Mouse (Mus musculus): ENCODE measurements at regions not wholly inside any gene's neighbourhood (a gene's known extent, or its start where the extent isn't known, plus 50 kb on each side); places are given as distances from the start of the nearest gene placed in this dataset.
A peak's percentile ranks its signal among the peaks of the same experiment; 100 is the strongest.
"Not testable (repeated sequence)": the region's sequence is repeated elsewhere in the genome, so short reads cannot be mapped to it uniquely, and the experiment has no call there.

DNA sequence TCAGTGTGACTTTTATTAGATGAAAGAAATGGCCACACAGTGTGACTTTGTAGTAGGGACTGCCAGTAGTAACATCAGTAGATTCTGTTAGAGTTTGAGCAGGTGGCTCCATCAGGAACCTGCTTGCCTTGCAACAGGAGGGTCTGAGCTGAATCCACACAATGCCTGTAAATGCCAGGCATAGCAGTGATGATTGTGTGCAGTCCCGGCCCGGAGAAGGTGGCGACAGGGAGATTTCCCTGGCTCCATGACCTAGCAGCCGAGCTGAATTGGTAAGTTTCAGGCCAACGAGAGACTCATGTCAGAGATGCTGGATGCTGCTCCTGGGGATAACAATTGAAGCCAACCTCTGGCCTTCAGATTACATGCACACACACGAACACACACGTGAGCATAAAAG, 102.8 kb upstream of the Tbl1xr1 start:
- DNase-seq, result no peak

DNA sequence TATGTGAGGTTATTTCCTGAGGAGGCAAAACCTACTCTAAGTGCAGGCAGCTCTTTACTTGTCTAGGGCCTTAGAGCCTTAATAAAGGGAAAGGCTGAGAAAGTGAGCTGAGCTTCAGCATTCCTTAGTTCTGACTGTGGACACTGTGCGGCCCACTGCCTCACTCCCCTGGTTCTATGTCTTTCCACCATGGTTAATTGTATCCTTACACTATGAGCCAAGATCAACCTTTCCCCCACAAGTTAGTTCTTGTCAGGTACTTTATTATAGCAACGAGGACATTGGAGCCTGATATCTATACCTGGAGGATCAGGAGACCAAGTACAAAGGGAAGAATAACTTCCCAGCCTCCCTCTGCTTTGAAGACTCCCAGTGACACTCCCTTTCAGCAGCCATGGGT, 101.7 kb upstream of the Tbl1xr1 start:
- DNase-seq, result no peak

DNA sequence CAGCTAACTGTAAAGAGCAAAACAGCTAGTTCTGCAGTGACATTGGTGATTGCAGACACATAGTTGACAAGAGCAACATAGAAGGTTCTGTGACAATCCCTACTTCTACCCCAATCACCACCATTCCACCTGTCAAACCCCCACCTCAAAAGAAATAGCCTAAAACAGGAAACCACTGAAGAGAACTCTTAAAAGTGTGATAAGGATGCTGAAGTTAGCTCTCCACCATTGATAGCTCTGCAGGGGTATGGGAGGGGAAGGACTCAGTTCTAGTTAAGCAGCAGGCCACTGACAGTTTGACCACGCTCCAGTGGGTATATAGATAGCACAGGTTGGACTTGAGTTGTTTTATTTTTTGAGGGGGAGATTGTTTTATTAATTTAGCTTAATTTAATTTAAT, 98.7 kb upstream of the Tbl1xr1 start:
- DNase-seq, result no peak

DNA sequence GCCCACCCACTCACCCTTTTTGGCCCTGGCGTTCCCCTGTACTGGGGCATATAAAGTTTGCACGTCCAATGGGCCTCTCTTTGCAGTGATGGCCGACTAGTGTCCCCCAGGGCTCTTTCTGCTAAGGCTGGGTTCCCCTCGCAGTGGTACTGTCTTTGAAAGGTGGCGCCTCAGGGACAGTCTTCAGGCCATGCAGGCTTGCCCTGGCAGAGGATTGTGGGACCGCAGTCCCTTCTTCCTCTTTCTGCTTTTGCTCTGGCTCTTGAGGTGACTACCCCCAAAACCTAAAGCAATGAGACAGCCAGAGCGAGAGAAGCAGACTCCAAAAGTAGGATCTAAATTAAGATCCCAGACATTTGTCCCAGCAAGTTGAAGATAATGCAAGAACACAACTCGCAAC, 93.5 kb upstream of the Tbl1xr1 start:
- no peak for DNase-seq

DNA sequence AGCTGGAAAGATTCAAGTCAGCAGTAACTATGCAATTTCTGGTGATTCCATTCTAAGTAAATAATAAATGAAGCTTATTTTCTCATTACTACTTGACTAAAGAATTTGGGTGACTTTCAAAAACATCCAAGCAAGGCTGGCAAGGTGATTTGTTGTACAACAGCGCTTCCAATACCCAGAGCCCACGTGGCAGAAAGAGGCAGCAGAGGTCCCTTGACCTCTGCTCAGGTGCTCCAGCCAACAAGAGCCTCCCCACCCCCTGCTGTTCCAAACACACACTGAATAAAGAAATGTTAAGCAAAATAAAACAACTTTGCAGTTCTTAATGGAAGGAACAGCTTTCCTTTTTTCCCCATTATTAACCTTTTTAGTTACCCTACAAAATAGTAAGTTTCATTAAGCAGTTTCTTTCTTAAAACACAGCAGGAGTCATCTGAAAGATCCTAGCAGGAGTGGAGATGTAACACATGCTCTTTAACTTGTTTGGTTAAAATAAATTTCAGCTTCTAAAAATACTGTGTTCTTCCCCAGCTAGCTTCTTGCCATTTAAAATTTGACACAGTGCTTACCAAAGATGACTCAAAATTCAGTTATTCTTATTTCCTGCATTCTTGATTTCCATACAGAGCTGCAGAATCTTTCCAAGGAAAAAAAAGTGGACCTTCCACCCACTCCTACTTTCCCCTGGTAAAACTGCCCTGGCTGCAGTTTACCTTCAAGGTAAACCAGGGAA, 92.3 kb upstream of the Tbl1xr1 start:
- peak; percentile 40 for DNase-seq

DNA sequence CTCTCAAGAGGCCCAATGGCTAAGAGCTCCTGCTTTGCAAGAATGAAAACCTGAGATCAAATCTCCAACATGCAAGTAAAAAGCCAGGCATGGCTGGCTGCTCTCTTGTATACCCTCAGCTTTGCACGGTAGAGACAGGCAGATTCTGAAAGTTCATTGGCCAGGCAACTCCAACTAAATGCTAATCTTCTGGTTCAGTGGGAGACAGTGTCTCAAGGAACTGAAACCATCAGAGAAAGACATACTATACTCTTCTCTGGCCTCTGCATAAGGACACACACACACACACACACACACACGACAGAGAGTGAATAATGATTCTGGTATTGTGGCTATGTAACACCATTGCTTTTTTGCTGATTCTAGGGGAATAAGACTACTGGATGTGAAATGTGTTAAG, 91.6 kb upstream of the Tbl1xr1 start:
- no peak for DNase-seq

DNA sequence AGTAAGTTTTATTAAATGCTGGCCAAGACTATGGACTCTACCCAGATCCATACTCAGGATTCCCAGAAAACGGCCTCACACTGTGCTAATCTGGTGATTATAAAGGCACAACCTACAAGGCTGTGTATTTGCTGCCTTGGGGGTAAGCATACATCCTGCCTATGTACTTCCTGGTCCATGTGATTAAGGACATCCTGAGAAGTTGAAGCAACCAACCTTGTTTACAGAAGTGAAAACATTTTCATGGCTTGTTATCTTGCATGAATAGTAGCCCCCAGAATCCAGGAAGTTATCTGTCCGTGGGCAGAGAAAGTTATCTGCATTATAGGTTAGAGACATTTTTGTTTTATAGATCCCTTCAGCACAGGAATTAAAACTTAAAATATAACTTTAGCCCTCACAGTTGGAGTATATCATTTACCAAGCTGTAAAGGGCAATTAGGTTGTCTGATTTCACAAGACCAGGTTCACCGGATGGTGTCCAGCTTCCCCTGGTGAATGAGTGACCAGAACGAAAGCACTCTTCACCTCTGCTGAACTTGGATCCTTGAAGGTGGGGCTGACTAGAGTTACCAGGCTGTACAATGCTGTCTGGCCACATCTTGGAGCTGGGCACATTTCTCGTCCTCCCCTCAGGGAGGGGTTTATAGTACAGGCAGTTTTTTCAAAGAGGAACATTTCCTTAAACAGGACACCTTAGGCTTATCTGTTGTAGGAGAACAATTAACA, 90.1 kb upstream of the Tbl1xr1 start:
- DNase-seq, result peak; percentile 68

DNA sequence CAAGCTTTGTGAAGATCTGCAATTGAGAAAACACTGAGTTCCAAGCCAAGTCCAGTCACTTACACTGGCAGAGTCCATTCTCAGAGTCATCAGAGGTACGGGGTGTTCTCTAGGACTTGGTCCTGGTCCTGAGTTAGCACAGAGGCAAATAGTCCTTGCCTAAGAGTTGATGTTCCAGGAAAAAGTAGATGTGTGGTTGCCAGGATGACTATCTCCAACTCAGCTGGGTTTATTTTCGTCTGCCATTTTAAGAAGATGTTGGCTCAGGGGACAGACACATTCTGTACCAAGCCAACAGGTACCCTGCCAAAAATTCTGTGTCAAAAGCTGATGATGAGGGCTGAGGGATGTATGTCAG, 89.6 kb upstream of the Tbl1xr1 start:
- no peak for DNase-seq

DNA sequence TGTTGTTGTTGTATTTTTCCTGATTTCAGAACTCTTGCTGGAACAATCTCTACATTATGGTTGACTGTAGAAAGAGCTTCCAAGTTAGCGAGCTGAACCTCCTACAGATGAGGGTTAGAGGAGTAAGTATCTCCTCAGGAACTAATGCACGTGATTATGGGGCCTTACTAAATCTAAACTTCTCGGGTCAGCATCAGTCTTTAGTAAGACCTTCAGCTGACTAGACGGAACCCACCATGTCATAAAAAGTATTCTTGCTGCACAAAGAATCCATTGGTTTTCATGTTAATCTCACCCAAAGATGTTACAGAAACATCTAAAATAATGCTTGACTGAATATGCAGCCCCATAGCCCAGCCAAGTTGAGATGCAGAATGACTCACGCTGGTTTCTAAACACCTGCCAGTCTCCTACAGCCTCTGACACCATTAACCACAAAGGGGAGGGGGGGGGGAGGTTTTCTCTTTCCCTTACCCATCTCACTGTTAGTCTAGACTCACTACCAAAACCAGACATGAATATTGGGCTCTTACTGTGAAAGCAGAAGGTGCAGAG, 88.9 kb upstream of the Tbl1xr1 start:
- DNase-seq, result no peak

DNA sequence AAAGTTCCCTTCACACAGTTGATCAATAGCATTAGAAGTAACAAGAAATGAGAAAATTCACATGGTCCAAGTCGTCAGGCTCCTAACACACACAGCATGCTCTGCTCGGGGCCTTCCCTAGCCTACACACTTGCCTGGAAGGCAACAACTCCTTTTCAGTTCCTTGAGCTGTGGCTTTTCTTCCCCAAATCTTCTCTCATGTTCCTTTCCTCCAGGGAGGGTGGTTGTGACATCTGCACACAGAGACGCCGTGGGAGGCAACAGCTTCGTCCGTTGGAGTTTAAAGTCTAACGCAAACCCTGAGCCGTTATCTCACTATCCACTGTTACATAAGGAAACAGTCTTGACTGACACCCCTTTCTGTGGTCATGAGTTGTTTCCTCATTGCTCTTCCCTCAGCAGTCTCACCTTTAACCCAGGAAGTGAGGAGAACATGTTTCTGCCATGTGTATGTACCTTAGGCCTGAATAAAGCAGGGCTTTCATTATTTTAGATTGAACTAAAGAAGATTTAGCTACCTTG, 88.4 kb upstream of the Tbl1xr1 start:
- DNase-seq, result no peak

DNA sequence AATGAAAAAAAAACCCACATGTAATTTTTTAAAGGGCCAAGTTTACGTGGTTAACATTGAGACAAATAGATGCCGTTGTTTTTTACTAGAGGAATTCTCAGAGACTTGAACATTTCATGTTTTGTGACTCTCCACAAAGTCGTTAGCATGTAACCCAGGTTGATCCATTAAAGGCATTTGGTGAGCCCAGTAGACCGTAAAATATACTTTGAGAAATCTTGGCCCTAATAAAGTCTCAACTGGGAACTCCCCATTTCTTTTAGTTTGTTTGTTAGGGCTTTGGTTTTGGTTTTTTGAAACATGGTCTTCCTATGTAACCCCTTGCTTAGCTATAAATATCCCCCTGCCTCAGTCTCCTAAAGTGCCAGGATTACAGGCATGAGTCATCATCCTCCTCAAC, 85.9 kb upstream of the Tbl1xr1 start:
- no peak for DNase-seq

DNA sequence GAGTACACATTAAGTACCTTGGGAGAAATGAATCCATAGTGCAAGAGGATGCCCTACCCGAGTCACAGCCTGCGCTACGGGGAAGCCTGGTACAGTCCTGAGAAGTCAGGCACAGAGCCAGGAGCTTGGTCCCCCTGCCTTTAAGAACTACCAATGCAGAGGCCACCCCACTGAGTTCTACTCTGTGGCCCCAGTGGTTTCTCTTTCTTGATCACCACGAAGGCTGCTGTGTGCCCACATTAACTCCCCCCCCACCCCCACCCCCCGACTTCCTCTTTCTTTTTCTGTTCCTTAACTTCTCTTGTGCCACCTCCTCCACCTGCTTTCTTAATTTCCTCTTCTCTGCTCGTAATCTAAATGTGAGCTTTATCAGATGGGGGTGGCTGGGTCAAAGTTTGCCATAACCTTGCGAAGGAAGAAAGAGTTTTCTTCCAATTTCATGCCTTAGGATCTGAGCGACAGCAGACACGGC, 84.7 kb upstream of the Tbl1xr1 start:
- DNase-seq, result peak; percentile 26

DNA sequence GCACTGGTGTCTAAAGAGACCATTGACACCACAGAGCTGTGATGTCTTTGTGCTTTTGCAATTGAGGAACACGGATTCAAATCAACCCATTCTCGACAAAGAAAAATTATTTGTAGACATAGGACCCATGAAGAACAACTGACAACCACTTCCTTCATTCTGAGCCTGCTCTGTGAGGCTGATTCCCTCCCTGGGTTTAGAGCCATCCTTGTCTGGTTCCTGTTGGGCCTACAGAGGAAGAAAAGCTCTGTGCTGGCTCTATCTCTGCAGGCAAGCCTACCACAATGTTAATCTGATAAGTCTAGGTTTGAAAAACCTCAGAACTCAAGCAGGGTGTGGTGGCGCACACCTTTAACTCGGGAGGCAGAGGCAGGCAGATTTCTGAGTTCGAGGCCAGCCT, 84.2 kb upstream of the Tbl1xr1 start:
- DNase-seq, result no peak

DNA sequence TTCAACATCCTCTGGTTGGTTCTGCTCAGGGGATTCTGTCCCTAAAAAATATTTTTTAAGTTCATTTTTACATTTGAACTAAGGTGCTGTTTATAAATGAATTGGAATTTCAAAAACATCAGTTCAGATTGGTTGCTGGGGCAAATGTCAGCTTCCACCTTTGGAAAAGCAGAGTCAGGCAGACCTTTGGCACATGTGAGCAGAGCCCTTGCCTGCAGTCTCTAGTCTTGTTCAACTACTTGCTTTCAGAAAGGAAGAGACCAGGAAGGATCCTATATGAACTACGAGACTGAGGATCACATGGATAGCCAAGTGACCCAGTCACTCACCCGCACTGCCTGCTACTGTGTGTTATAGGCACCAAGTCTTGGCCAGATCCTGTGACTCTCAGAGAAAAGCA, 82.5 kb upstream of the Tbl1xr1 start:
- no peak for DNase-seq

DNA sequence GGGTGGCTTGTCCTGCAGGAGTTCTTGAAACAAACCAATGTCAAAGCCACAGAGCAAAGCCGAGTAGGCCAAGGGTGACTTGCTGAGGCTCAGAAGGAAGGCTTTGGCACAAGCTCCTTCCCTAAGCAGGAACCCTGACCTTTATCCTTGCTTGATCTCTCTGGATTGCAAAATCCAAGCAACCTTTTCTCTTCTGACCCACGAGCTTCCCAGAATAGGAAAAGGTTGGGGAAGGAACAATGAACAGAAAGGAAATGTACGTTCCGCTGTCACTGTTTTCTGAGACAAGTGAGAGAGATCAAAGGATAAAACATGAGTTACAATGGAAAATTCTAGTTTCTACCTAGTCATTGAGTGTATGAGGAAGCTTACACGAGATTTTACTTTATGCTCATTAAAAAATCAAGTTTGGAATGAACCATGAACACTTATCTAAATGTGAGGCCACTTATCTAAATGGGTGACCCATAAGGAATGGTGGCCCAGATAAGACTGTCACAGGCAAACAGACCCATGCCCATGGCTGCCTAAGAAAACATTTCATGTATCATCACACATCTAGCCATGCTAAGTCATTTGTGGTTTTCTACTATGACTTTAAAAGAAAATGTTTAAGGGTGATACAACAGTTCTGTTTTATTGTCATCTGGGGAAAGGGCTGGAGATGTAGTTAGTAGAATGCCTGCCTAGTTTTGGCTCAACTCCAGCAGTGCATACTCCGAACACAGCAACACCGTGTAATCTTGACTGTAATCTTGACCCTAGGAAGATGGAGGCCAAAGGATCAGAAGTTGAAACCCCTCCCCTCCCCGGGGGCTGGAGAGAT, 80.7 kb upstream of the Tbl1xr1 start:
- peak; percentile 48 for DNase-seq

DNA sequence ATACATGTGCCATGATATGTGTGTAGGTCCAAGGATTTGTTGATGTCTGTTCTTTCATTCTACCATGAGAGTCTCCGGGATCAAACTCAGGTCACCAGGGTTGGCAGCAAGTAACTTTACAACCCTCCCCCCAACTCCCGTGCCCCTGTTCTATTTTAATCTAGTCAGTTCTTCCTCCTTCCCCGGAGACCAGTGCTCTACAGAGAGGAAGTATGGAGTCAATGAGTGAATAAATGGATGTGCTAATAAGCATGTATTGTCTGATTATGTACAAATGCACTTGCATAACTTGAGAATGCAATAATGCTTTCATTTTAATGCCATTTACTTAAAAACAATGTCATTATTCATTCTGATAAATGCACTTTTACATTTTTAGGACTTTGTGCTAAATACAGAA, 79.1 kb upstream of the Tbl1xr1 start:
- no peak for DNase-seq

DNA sequence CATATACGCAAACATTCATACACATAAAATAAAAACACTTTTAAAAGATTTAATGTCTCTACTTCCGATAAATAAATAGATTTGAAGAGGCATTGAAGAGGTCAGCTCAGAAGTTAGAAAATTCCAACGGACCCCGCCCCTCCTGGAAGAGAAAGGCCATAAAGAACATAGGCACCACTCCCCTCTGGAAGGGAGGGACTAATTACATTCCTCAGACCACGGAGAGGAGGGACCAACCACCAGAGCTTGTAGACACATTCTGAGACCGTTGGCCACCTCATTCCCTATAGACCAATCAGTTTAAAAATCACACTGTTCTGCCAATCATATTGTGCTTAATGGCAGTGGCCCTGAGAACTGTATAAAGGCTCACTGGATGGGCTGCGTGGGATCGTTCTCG, 71.0 kb upstream of the Tbl1xr1 start:
- DNase-seq, result no peak

DNA sequence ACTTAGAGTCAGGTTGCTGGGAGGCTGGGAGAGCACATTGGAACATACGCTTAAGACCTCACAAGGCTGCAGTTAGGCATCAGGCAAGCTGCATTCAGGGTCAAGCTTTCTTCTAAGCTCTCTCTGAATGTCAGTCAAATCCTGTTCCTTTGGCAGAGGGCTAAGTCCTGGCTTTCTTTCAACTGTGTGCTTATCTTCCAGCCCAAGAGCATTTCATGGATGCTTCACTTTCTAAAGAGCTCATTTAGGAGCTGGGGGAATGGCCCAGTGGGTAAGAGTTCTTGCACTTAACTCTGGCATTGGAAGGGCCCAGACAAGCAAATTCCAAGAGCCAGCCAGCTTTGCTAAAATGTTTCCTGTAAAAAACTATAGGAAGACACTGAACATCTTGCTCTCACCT, 70.3 kb upstream of the Tbl1xr1 start:
- no peak for DNase-seq

DNA sequence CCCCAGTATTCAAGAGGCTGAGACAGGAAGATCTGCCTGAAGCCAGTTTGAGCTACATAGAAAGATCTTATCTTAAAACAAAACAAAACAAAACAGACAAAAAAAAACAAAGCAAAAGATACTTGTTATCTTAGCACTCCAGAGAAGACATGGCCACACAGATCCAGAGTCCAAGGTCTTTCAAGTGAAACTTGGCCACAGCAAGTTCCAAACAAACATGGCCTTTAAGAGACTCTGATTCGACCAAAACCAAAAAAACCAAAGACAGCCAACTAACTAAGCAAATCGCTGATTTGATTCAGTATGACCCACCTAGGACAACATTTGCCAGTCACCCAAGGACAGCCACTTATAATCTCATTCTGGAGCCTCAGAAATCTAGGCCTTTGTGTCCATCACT, 69.8 kb upstream of the Tbl1xr1 start:
- no peak for DNase-seq

DNA sequence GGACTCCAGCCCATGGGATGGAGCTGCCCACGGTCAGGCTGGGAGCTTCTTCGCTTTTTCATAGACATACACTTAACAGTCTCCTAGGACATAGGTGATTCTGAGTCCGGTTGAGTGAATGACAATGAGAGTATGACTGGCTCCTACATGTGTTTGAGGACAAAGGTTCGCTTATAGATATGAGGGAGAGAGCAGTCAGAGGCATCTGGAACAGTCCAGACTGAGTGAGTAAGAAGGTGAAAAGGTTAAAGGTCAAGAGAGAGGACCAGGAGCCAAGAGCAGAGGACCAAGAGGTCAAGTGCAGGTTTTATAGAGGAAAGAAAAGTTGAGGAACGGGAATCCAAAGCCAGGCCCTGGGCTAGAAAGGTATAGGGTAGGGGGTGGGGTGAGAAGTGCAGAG, 68.7 kb upstream of the Tbl1xr1 start:
- DNase-seq, result no peak

DNA sequence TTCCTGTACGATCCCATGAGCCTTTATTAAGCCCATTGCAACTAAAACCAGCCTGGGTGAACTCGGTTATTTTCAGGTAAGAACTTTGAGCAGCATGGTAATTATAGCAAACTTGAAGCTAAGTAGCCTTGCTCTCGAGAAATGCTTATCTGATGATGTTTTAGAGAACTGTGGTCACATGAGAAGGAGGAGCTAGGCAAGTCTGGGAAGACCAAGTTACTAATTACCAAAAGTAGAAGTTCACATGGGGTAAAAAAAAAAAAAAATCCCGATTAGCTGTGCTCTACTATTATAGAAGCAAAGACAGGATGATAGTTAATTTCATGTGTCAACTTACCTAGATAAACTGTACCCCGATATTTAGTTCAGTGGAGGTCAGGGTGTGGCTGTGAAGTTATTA, 68.0 kb upstream of the Tbl1xr1 start:
- DNase-seq, result no peak

DNA sequence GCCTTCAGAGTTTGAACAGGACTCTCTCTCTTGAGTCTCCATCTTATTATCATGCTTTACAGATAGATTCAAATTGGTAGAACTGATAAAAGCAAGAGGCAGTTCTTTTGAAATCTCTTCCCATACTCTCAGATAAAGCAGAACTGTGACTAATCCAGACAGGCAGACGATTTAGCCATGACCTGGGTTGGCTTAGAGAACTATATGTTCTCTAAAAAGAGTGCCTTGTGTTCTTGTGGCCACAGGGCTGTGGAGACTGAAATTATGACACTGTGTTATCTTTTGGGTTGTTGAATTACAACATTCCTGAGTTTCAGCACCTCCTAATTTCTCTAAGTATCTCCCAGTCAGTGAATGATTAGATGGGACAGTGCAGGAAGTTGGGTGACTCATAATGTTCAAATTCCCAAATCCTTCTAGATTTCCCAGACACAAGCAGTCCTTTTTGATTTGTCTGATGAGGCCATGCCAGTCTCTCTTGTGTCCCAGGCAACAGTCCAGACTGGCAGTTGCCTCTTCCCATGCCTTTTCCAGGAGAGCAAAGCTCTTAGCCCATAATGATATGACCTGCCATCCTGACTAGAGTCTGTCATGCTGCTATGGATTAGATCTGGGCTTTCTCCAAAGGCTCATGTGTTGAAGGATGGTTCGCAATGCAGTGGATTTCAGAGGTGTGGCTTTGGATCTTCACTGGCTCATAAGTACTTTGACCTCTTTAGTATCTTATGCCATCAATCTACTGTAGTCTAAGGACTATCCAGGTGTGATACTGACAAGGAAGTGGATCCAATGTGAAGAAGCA, 66.4 kb upstream of the Tbl1xr1 start:
- DNase-seq, result no peak

DNA sequence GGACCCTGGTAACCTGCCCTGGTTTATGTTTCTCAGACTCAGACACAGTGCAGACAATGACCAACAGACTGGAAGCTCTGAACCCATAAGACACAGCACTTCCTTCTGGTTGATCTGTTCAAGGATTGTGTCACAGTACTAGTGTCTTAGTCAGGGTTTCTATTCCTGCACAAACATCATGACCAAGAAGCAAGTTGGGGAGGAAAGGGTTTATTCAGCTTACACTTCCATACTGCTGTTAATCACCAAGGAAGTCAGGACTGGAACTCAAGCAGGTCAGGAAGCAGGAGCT, 65.8 kb upstream of the Tbl1xr1 start:
- not testable (repeated sequence) for DNase-seq
